Mouse (Mus musculus) neural tube, embryonic 15.5 days (tissue): Measurements from ENCODE around the gene Gpx8. TPM values are rescaled to one million over a fixed set of nuclear protein-coding genes. Genes with fewer than 3 reads are reported as not detected.

Source experiments
- microRNA counts: library from miRNA; unstranded; fragments of <30 nt; microRNA quantifications from one replicate; lab custom pipeline; 2016
- microRNA-seq: library from miRNA; unstranded; fragments of <30 nt; microRNA quantifications from one replicate; pipeline ENCODE4, GENCODE M21; 2017
- polyA plus RNA-seq: library from polyadenylated mRNA; unstranded; fragments of >200 nt; fragmentation: Nextera tagmentation; extraction: Ambion mirVana; gene quantifications from 2 replicates; pipeline ENCODE4 v1.2.1, GENCODE M21; 2015

Gene Gpx8
- polyA plus RNA-seq, 1 experiment from 2014 or later: 59.3 TPM

MicroRNAs within 50 kb of the gene (microRNA counts, 519-probe panel; counts per million panel counts)
- microRNA mmu-miR-449a (lab: Ali Mortazavi, UCI): 1,800 counts per million, percentile 31 among the panel's probes with 10 or more counts
- microRNA mmu-miR-449b (lab: Ali Mortazavi, UCI): not detected
- microRNA mmu-miR-449c (lab: Ali Mortazavi, UCI): not detected

Small RNA genes within 50 kb of the gene (microRNA-seq; reads per million reads assigned to microRNA genes)
- gene Mir449a: 40.2 reads per million, percentile 40 among the genes with 10 or more reads in this experiment
- gene Mir449b: not detected
- not detected for gene Mir449c

Other genes starting within 250 kb of the Gpx8 start
- 73.3 and 77.0 TPM in 2 replicates for gene Plpp1, start 245.6 kb downstream of the Gpx8 start, polyA plus RNA-seq
- gene Mtrex, start 119.0 kb downstream of the Gpx8 start, polyA plus RNA-seq: 56.0 and 59.6 TPM in 2 replicates
- 31.3 and 35.2 TPM in 2 replicates for gene Dhx29, start 119.0 kb downstream of the Gpx8 start, polyA plus RNA-seq
- 0.13 and 0.37 TPM in 2 replicates for gene Ccno, start 58.6 kb downstream of the Gpx8 start, polyA plus RNA-seq
- gene Mcidas, start 52.6 kb downstream of the Gpx8 start, polyA plus RNA-seq: 0.08 and 0.11 TPM in 2 replicates
- gene Cdc20b, start 11.3 kb downstream of the Gpx8 start, polyA plus RNA-seq: not detected in 2 replicates
- gene Gzma, start 54.6 kb upstream of the Gpx8 start, polyA plus RNA-seq: 92.2 TPM in 1 of 2 replicates, not detected in the other
- gene Esm1, start 163.2 kb upstream of the Gpx8 start, polyA plus RNA-seq: 1.3 and 3.5 TPM in 2 replicates
- not detected in 2 replicates for gene Gzmk, start 179.5 kb upstream of the Gpx8 start, polyA plus RNA-seq
- gene BC067074, start 246.7 kb upstream of the Gpx8 start, polyA plus RNA-seq: 0.77 and 1.2 TPM in 2 replicates